Mouse (Mus musculus) limb, embryonic 14.5 days (tissue): Measurements from ENCODE around the gene Dennd2d. TPM values are rescaled to one million over a fixed set of nuclear protein-coding genes. Genes with fewer than 3 reads are reported as not detected.
A peak's percentile ranks its signal among the peaks of the same experiment; 100 is the strongest.

Experiments
- ATAC-seq: fragments of 200-750 bp; cut with Nextera tagmentation; 2 replicates; pipeline ENCODE4 v1.8.0; 2017; ENCODE audit warnings: low read depth, moderate number of reproducible peaks, moderate TSS enrichment; ENCODE audit not compliant: low FRiP score
- DNase-seq: peaks from one replicate; pipeline ENCODE4 v3.0.0-alpha.2; 2015; ENCODE audit warnings: low spot score
- H3K27ac ChIP-seq: fragments of 300-500 bp; sonication (generic); replicated peaks from 2 replicates; pipeline ENCODE4 v1.5.1; 2014; ENCODE audit warnings: low read depth, mild to moderate bottlenecking, low read length, moderate library complexity, mixed read lengths
- H3K27me3 ChIP-seq: fragments of 300-500 bp; sonication (generic); 2 replicates; pipeline ENCODE4 v1.6.1; 2014; ENCODE audit warnings: low read length, mixed read lengths; ENCODE audit not compliant: control insufficient read depth, insufficient read depth
- H3K36me3 ChIP-seq: fragments of 300-500 bp; sonication (generic); 2 replicates; pipeline ENCODE4 v1.6.1; 2014; ENCODE audit warnings: mild to moderate bottlenecking, low read length, moderate library complexity, mixed read lengths; ENCODE audit not compliant: control insufficient read depth, insufficient read depth
- H3K4me1 ChIP-seq: fragments of 300-500 bp; sonication (generic); 2 replicates; pipeline ENCODE4 v1.6.1; 2014; ENCODE audit warnings: antibody characterized with exemption, low read length, mixed read lengths; ENCODE audit not compliant: control insufficient read depth, insufficient read depth
- H3K4me2 ChIP-seq: fragments of 300-500 bp; sonication (generic); replicated peaks from 2 replicates; pipeline ENCODE4 v1.6.1; 2014; ENCODE audit warnings: low read depth, mild to moderate bottlenecking, low read length, moderate library complexity; ENCODE audit not compliant: severe bottlenecking
- H3K4me3 ChIP-seq: fragments of 300-500 bp; sonication (generic); replicated peaks from 2 replicates; pipeline ENCODE4 v1.5.1; 2014; ENCODE audit warnings: low read length
- H3K9ac ChIP-seq: fragments of 300-500 bp; sonication (generic); 2 replicates; pipeline ENCODE4 v1.6.1; 2014; ENCODE audit warnings: mild to moderate bottlenecking, low read depth, low read length, moderate library complexity; ENCODE audit not compliant: severe bottlenecking
- H3K9me3 ChIP-seq: fragments of 300-500 bp; sonication (generic); 2 replicates; pipeline ENCODE4 v1.6.1; 2016; ENCODE audit warnings: low read length; ENCODE audit not compliant: control insufficient read depth
- POLR2A ChIP-seq: fragments of 200-500 bp; IDR thresholded peaks from 2 replicates; pipeline ENCODE4 v1.8.0; 2012; ENCODE audit warnings: inconsistent platforms, mild to moderate bottlenecking, moderate library complexity, borderline replicate concordance; ENCODE audit not compliant: insufficient read depth, insufficient read length; ENCODE audit errors: extremely low read depth
- WGBS: fragments of 180-500 bp; shearing (Covaris S2); extraction: QIAGEN DNeasy Blood & Tissue Kit; methylation state at CpG from one replicate; pipeline ENCODE4 v1.1.7; 2014; 5-methylcytosine and 5-hydroxymethylcytosine counted together
- polyA plus RNA-seq, 2 experiments: library from polyadenylated mRNA; depleted of rRNA in 1 of 2; stranded (reverse) in 1 of 2; unstranded in 1 of 2; fragments of >200 nt; fragmentation: Nextera tagmentation in 1 of 2; extraction: Ambion mirVana in 1 of 2; gene quantifications; 2 replicates each; pipeline versions ENCODE4 v1.2.1 to v1.2.3; 2012 to 2014

The Dennd2d gene
- polyA plus RNA-seq (2012; rRNA removed) = 3.0 and 3.5 TPM in 2 replicates
- polyA plus RNA-seq (2014; fragmentation: Nextera tagmentation; extraction: Ambion mirVana) = 5.9 and 7.5 TPM in 2 replicates

GRCm38 (mm10) chr3:106482281-106483081 is at the start of gene Dennd2d:
Gene Dennd2d, plus strand, starts transcription at chr3:106482405.
- 0 out of 2 replicates have a peak, but pooled peaks cover 6% of the 10 kb centered on the region for H3K27me3 ChIP-seq
- peak within 1 kb of the TSS; percentile 65 for H3K9ac ChIP-seq
- peak within 1 kb of the TSS; percentile 58 for H3K4me3 ChIP-seq
- ATAC-seq = 0 out of 2 replicates have a peak, but pooled peaks have one; percentile 23
- no peak within 1 kb of the TSS for H3K27ac ChIP-seq
- 2% methylated on average over 41 of the region's 44 CpGs for WGBS
- H3K36me3 ChIP-seq = no peaks in the 10 kb centered on the region
- no peaks in the 10 kb centered on the region for H3K9me3 ChIP-seq
- no peak for TF ChIP-seq POLR2A
- no peaks in the 10 kb centered on the region for H3K4me1 ChIP-seq
- no peak for DNase-seq
- peak within 1 kb of the TSS; percentile 90 for H3K4me2 ChIP-seq

- DNase-seq (peak; percentile 58), ATAC-seq (no peak)
- Histone ChIP-seq H3K36me3 (no peaks in the 10 kb centered on the region), H3K27ac (no peak overlapping the region), H3K4me3 (no peak overlapping the region), H3K9me3 (no peaks in the 10 kb centered on the region), H3K4me2 (no peak overlapping the region), H3K27me3 (no peaks in the 10 kb centered on the region), H3K9ac (no peak overlapping the region), H3K4me1 (no peaks in the 10 kb centered on the region)
- TF ChIP-seq POLR2A = no peak
Measured at GRCm38 (mm10) chr3:106448571-106448970, 33.6 kb upstream of the Dennd2d start.

GRCm38 (mm10) chr3:106448995-106449394 is 33.2 kb upstream of the Dennd2d start:
- ATAC-seq (no peak), DNase-seq (no peak)
- Histone ChIP-seq H3K4me3 (no peak overlapping the region), H3K4me1 (no peaks in the 10 kb centered on the region), H3K27ac (no peak overlapping the region), H3K9me3 (no peaks in the 10 kb centered on the region), H3K27me3 (no peaks in the 10 kb centered on the region), H3K36me3 (no peaks in the 10 kb centered on the region), H3K9ac (no peak overlapping the region), H3K4me2 (no peak overlapping the region)
- TF ChIP-seq POLR2A = no peak

GRCm38 (mm10) chr3:106449567-106449966 is 32.6 kb upstream of the Dennd2d start:
- ATAC-seq (no peak), DNase-seq (no peak)
- H3K9me3 ChIP-seq = no peaks in the 10 kb centered on the region
- H3K27ac ChIP-seq = no peak overlapping the region
- no peak overlapping the region for H3K4me3 ChIP-seq
- no peak overlapping the region for H3K9ac ChIP-seq
- no peak overlapping the region for H3K4me2 ChIP-seq
- H3K27me3 ChIP-seq = no peaks in the 10 kb centered on the region
- no peak for TF ChIP-seq POLR2A
- H3K36me3 ChIP-seq = no peaks in the 10 kb centered on the region
- H3K4me1 ChIP-seq = no peaks in the 10 kb centered on the region
- 75% methylated on average over 4 of the region's 4 CpGs for WGBS

GRCm38 (mm10) chr3:106452616-106453015 is 29.6 kb upstream of the Dennd2d start:
- no peaks in the 10 kb centered on the region for H3K4me1 ChIP-seq
- no peaks in the 10 kb centered on the region for H3K27me3 ChIP-seq
- H3K36me3 ChIP-seq = no peaks in the 10 kb centered on the region
- no peaks in the 10 kb centered on the region for H3K9me3 ChIP-seq
- WGBS = 74% methylated on average over 4 of the region's 4 CpGs
- DNase-seq = no peak
- H3K27ac ChIP-seq = no peak overlapping the region
- H3K4me3 ChIP-seq = no peak overlapping the region
- no peak overlapping the region for H3K9ac ChIP-seq
- no peak for TF ChIP-seq POLR2A
- no peak for ATAC-seq
- H3K4me2 ChIP-seq = no peak overlapping the region
